Mouse (Mus musculus) left cerebral cortex, adult 9 months (tissue): ENCODE measurements around the gene Wfdc1.

ENCODE experiments used
- DNase-seq, 2 experiments: peaks; one replicate each; pipeline ENCODE4 v3.0.0; 2022; ENCODE audit warnings: low spot score in 2 of 2

Gene Wfdc1

DNA sequence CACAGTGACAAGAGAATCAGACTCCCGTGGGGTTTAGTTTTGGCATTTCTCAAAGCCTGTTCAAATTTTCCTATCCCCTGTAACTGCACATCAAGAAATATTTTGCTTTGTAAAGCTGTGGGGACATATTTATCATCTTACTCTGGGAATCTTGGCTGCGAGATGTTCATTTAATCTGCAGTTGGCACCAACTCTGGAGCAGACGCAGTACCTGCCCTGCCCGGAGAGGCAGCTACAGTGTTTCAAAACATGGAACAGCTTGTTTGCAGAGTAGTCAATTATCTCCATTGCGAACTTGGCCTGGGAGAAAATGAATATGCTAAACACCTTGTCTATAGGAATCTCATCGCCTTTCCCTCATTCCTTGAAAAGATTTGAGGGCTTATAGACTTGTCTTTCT is 27.9 kb upstream of the Wfdc1 start:
- DNase-seq: no peak

GRCm38 (mm10) chr8:119639798-119640197 is 26.4 kb upstream of the Wfdc1 start:
- DNase-seq: no peak

GRCm38 (mm10) chr8:119641058-119641457 is 25.1 kb upstream of the Wfdc1 start:
- no peak for DNase-seq

GRCm38 (mm10) chr8:119642960-119643359 is 23.2 kb upstream of the Wfdc1 start:
- DNase-seq: no peak

GRCm38 (mm10) chr8:119644429-119644960 is 21.7 kb upstream of the Wfdc1 start:
- no peak for DNase-seq

DNA sequence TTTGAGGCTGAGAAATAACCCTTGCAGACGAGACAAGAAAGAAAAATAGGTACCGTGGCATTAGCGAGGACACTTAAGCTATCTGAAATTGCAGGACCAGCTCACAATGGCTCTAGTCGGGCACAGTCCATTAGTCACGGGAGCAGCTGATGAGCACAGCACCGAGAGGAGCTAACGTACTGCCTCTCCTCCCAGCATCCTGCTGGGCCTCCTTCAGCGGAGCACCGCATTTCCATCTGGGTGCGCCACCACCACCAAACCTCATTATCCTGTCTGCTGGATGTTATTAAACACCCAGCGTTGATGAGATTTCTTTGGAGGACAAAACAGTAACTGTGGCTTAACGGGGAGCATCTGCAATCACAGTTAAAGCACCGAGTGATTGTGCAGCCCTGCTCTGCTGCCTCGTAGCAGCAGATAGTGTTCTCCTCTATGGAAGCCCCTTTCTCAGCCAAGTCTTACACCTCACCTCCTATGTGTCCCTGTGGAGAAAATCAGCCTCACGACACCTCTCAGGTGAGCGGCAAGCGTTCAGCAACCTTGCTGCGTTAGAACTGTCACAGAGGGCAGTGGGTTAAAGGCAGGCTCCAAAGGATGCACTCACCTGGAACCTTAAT is 21.1 kb upstream of the Wfdc1 start:
- DNase-seq: no peak

- DNase-seq: no peak
Measured at GRCm38 (mm10) chr8:119646197-119646596, 20.0 kb upstream of the Wfdc1 start.

DNA sequence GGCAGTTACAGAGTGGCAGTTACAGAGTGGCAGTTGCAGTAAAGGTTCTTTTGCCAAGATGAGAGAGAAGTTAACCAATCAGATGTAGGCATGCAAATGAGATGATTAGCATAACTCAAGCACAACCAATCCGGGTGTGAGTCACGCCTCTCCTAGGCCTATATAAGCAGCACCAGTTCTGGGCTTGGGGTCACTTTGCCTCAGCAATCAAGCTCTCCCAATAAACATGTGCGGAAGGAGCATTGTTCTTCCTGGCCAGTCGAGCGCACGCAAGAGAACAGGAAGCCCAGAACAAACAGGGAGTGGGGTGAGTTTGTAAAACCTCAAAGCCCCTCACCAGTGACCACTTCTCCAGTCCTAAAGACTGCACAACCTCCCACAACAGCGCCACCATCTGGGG is 19.3 kb upstream of the Wfdc1 start:
- DNase-seq: no peak

- DNase-seq: no peak
Measured at GRCm38 (mm10) chr8:119651324-119651723, 14.8 kb upstream of the Wfdc1 start.

DNA sequence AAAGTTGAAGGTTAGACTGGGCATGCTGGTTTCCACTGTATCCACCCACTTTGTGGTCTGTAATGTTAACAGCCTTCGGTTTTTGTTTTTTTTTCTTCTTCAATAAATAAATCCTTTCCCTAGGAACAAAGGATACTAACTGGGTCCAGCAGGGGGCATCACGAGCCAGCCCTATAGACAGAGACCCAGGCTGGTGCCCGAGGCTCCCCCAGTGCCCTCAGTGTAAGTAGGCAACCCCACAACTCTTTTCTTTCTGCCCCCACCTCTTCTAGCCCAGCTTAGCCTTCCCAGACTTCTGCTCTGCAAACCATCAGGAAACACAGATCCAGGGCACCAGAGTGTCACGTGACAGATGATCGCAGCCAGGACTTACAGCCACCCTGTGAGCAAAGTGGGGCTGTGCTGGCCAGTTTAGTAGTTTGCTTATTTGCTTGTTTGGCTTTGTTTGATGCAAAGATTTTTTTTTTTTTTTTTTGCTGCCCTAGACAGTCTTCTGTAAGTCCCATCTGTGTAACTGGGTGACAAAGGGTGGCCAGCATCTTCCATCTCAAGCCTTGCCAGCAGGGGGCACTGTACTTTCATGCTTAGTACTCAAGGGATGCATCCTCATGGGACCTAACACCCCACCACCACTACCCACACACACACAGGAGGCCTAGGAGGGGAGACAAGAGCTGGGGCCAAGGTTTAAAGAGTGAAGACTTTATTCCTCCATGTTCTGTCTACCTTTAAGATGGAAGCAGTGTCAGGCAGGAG is 9.3 kb upstream of the Wfdc1 start:
- no peak for DNase-seq

DNA sequence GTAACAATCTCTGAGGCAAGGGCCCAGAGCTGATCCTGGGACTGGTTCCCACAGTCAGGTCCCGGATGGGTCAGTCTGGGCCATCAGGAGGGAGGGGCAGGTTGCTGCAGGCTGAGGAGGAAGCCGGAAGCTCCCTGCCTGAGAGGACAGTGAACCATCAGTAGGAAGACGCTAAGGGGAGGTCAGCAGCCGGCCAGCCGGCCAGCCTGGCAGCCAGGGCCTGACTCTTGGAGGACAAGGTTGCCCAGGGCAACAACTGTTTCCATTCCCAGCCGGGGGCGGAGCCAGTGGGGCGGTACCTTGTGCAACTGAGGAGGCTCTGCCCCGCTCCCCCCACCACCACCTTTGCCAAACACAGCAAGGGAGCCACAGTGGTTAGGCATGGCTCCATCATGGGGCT is 5.1 kb upstream of the Wfdc1 start:
- DNase-seq: peak in 1 of 2 experiments; percentile 10

DNA sequence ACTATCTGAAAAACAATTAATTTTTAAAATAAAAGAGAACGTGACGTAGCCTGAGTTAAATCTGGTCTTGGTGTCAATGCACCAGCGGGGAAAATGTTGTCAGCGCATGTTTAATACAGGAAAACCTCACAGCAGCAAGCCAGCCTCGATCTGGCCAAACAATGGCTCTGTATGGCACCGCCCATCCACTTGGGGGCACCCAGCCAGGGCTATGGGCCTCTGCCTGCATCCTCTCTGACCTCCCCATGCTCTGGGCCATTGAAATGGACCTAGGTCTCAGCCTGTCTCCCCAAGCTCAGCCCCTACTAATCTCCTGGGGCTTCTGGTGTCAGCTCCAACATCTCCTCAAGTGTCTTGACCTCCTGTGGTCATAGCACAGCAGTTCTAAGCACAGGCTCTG is 4.3 kb upstream of the Wfdc1 start:
- no peak for DNase-seq

DNA sequence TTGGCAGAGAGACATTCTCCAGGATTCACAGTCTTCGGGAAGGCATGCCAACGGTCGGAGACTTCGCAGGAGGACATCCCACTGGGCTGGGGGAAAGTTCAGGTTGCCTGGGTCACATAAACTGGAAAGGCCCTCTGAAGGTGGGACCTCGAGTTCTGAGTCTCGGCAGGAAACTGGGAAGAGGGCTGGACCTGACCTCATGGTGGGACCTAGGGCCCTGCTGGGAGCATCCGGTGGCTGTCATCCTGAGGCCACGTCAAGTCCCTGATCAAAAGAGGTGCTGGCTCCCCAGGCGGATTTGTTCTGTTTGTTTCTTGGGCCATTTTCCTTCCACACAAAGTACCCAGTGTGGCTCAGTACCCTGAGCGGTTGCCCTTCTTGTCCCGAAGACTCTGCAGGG is 2.7 kb upstream of the Wfdc1 start:
- no peak for DNase-seq

- DNase-seq: no peak
Measured at GRCm38 (mm10) chr8:119665270-119665669, 895 bp upstream of the Wfdc1 start.

DNA sequence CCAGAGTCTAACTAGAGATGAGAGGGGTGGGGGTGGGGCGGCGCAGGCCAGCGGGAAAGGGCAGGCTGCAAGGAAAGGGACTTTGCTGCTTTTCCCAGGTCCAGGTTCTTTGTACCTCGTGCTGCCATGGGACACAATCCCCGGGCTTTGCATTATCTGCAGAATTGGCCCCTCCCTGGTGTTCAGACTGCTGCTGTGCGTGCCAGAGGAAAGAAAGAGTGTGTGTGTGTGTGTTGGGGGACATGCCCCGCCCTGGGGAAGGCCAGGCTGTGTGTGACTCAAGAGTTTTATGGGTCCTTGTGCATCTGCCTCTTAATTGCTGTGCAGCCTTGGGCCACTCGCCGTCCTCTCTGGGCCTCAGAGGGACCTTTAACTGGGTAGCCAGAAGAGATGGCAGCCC is 2.3 kb downstream of the Wfdc1 start:
- DNase-seq: no peak

DNA sequence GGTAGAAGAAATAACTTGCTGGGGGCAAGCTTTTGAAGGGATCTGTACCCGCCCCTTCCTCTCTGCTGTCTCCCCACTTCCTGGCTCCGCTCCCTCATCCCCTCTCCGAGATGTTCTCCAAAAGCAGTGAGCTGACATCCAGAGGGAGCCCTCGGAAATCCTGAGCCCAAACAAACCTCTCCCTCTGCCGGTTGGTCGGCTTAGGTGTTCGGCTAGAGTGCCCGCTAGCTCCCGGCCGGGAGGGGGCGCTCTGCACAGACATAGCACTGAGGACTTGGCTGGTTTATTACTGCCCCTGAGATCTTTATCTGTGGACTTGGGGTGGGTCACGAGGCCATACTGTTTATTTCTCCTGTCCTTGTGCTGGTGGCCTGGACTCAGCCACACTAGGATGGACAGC is 3.1 kb downstream of the Wfdc1 start:
- DNase-seq: no peak

- no peak for DNase-seq
Measured at GRCm38 (mm10) chr8:119670419-119671091, 4.4 kb downstream of the Wfdc1 start.

- no peak for DNase-seq
Measured at GRCm38 (mm10) chr8:119673976-119674555, 7.9 kb downstream of the Wfdc1 start.

GRCm38 (mm10) chr8:119675457-119675856 is 9.3 kb downstream of the Wfdc1 start:
- DNase-seq: no peak

GRCm38 (mm10) chr8:119676389-119676788 is 10.2 kb downstream of the Wfdc1 start:
- DNase-seq: peak; percentile 36 to 94

GRCm38 (mm10) chr8:119678138-119678843 is 12.1 kb downstream of the Wfdc1 start:
- no peak for DNase-seq

- DNase-seq: no peak
Measured at GRCm38 (mm10) chr8:119679184-119679583, 13.0 kb downstream of the Wfdc1 start.
